Mouse (Mus musculus) CH12.LX (cell line): ENCODE results near the gene Frs2. TPM values are rescaled to one million over a fixed set of nuclear protein-coding genes. Genes with fewer than 3 reads are reported as not detected.

Source experiments
- DNase-seq: peaks from one replicate; pipeline ENCODE4 v3.0.0-alpha.2; 2013; ENCODE audit errors: extremely low read depth
- H3K27ac ChIP-seq: 2 replicates; pipeline ENCODE4 v1.5.1; 2012; ENCODE audit warnings: low read depth, mild to moderate bottlenecking, control low read depth, moderate library complexity; ENCODE audit not compliant: insufficient read depth
- H3K27me3 ChIP-seq: replicated peaks from 2 replicates; pipeline ENCODE3; 2012; ENCODE audit warnings: inconsistent platforms
- H3K36me3 ChIP-seq, 2 experiments: replicated peaks in 1 of 2; 2 replicates each; pipeline versions ENCODE3 to v1.6.1; 2012; ENCODE audit warnings: inconsistent platforms in 1 of 2, low read length in 1 of 2, mild to moderate bottlenecking in 1 of 2, mixed read lengths in 1 of 2, moderate library complexity in 1 of 2; ENCODE audit not compliant: control insufficient read depth in 1 of 2, insufficient read depth in 1 of 2
- H3K4me1 ChIP-seq, 2 experiments: 2 replicates each; pipeline ENCODE4 v1.6.1; 2012; ENCODE audit warnings: inconsistent platforms in 1 of 2, moderate library complexity in 1 of 2; ENCODE audit not compliant: insufficient read depth in 2 of 2, control insufficient read depth in 1 of 2
- H3K4me2 ChIP-seq: 2 replicates; pipeline ENCODE4 v1.6.1; 2012; ENCODE audit warnings: low read depth, mild to moderate bottlenecking, control low read depth; ENCODE audit not compliant: poor library complexity, insufficient read depth, severe bottlenecking
- H3K4me3 ChIP-seq, 3 experiments: fragments of 150-350 bp in 1 of 3; sonication (generic) in 1 of 3; replicated peaks in 1 of 3; 2 replicates each; pipeline versions ENCODE3 to v1.5.1; 2011 to 2012; ENCODE audit warnings: low read depth in 2 of 3, low read length in 2 of 3, mild to moderate bottlenecking in 2 of 3, moderate library complexity in 2 of 3, control low read depth in 1 of 3, improper control_type of control experiment in 1 of 3, inconsistent platforms in 1 of 3, mixed read lengths in 1 of 3; ENCODE audit not compliant: poor library complexity in 1 of 3
- H3K79me2 ChIP-seq: replicated peaks from 2 replicates; pipeline ENCODE4 v1.6.1; 2012; ENCODE audit warnings: mild to moderate bottlenecking, moderate library complexity; ENCODE audit not compliant: control insufficient read depth, poor library complexity, insufficient read depth, severe bottlenecking; ENCODE audit errors: extremely low read depth
- H3K9ac ChIP-seq: 2 replicates; pipeline ENCODE4 v1.6.1; 2012; ENCODE audit warnings: low read depth, mild to moderate bottlenecking, control low read depth, moderate library complexity; ENCODE audit not compliant: insufficient read depth
- H3K9me3 ChIP-seq: replicated peaks from 2 replicates; pipeline ENCODE3; 2012; ENCODE audit warnings: low read length, inconsistent platforms, mixed read lengths
- BHLHE40 ChIP-seq: IDR thresholded peaks from 2 replicates; pipeline ENCODE4 v1.6.1; 2011; ENCODE audit warnings: mild to moderate bottlenecking, low read depth, low read length, improper control_type of control experiment
- E2F4 ChIP-seq: IDR thresholded peaks from 2 replicates; pipeline ENCODE4 v1.6.1; 2011; ENCODE audit warnings: low read depth, low read length, improper control_type of control experiment; ENCODE audit not compliant: insufficient replicate concordance
- ETS1 ChIP-seq: conservative IDR thresholded peaks from 2 replicates; pipeline ENCODE4 v1.6.1; 2012; ENCODE audit warnings: low read depth, mild to moderate bottlenecking, inconsistent platforms, low read length, improper control_type of control experiment, moderate library complexity
- IRF4 ChIP-seq: IDR thresholded peaks from 2 replicates; pipeline ENCODE4 v1.6.1; 2014; ENCODE audit warnings: low read depth, mild to moderate bottlenecking, inconsistent platforms, low read length, improper control_type of control experiment
- JUND ChIP-seq: conservative IDR thresholded peaks from 2 replicates; pipeline ENCODE4 v1.6.1; 2011; ENCODE audit warnings: low read depth, low read length, improper control_type of control experiment
- KAT2A ChIP-seq: IDR thresholded peaks from 2 replicates; pipeline ENCODE4 v1.6.1; 2012; ENCODE audit warnings: low read length, improper control_type of control experiment, inconsistent platforms; ENCODE audit not compliant: insufficient replicate concordance
- MAFK ChIP-seq: IDR thresholded peaks from 2 replicates; pipeline ENCODE4 v1.6.1; 2011; ENCODE audit warnings: low read length, improper control_type of control experiment; ENCODE audit not compliant: insufficient replicate concordance
- MAX ChIP-seq: IDR thresholded peaks from 2 replicates; pipeline ENCODE4 v1.6.1; 2011; ENCODE audit warnings: low read length, improper control_type of control experiment
- MAZ ChIP-seq: IDR thresholded peaks from 2 replicates; pipeline ENCODE4 v1.6.1; 2012; ENCODE audit warnings: low read depth, mild to moderate bottlenecking, inconsistent platforms, low read length, improper control_type of control experiment, moderate library complexity
- MEF2A ChIP-seq: IDR thresholded peaks from 2 replicates; pipeline ENCODE4 v1.6.1; 2014; ENCODE audit warnings: low read depth, mild to moderate bottlenecking, inconsistent platforms, low read length, improper control_type of control experiment, borderline replicate concordance
- MXI1 ChIP-seq: IDR thresholded peaks from 2 replicates; pipeline ENCODE4 v1.6.1; 2011; ENCODE audit warnings: mild to moderate bottlenecking, low read depth, low read length, improper control_type of control experiment
- MYC ChIP-seq: IDR thresholded peaks from 2 replicates; pipeline ENCODE4 v1.6.1; 2011; ENCODE audit warnings: low read depth, mild to moderate bottlenecking, improper control_type of control experiment, low read length
- NELFE ChIP-seq: IDR thresholded peaks from 2 replicates; pipeline ENCODE4 v1.6.1; 2011; ENCODE audit warnings: low read depth, low read length, improper control_type of control experiment
- PAX5 ChIP-seq: IDR thresholded peaks from 2 replicates; pipeline ENCODE4 v1.6.1; 2012; ENCODE audit warnings: low read length, inconsistent platforms, mixed read lengths
- POLR2A ChIP-seq: IDR thresholded peaks from 2 replicates; pipeline ENCODE4 v1.6.1; 2011; ENCODE audit warnings: low read depth, mild to moderate bottlenecking, improper control_type of control experiment, low read length
- RAD21 ChIP-seq: IDR thresholded peaks from 2 replicates; pipeline ENCODE4 v1.6.1; 2011; ENCODE audit warnings: low read depth, mild to moderate bottlenecking, low read length, improper control_type of control experiment, moderate library complexity
- SMC3 ChIP-seq: IDR thresholded peaks from 2 replicates; pipeline ENCODE4 v1.6.1; 2011; ENCODE audit warnings: low read depth, low read length, improper control_type of control experiment
- TBP ChIP-seq: conservative IDR thresholded peaks from 2 replicates; pipeline ENCODE4 v1.6.1; 2011; ENCODE audit warnings: low read depth, low read length, improper control_type of control experiment
- UBTF ChIP-seq: IDR thresholded peaks from 2 replicates; pipeline ENCODE4 v1.6.1; 2012; ENCODE audit warnings: low read depth, mild to moderate bottlenecking, inconsistent platforms, low read length, improper control_type of control experiment, moderate library complexity
- USF1 ChIP-seq: IDR thresholded peaks from 2 replicates; pipeline ENCODE4 v1.6.1; 2014; ENCODE audit warnings: low read depth, mild to moderate bottlenecking, inconsistent platforms, low read length, improper control_type of control experiment
- USF2 ChIP-seq: conservative IDR thresholded peaks from 2 replicates; pipeline ENCODE4 v1.6.1; 2011; ENCODE audit warnings: low read depth, low read length, improper control_type of control experiment
- ZKSCAN1 ChIP-seq: IDR thresholded peaks from 2 replicates; pipeline ENCODE4 v1.6.1; 2012; ENCODE audit warnings: low read depth, inconsistent platforms, low read length, improper control_type of control experiment, borderline replicate concordance
- dilution Hi-C: fragments of 300-500 bp; cut with MboI; formaldehyde crosslinking; loops from 2 replicates; pipeline ENCODE4 v1.14.3; 2020; ENCODE audit warnings: low sequenced_read_pairs; ENCODE audit not compliant: extremely low pct_unique_long_range_greater_than_20kb, extremely low pct_ligation_motif_present
- in situ Hi-C: fragments of 300-500 bp; cut with MboI; formaldehyde crosslinking; loops from 3 replicates; pipeline ENCODE4 v1.14.3; 2019; ENCODE audit warnings: low sequenced_read_pairs, low pct_ligation_motif_present, low pct_unique_long_range_greater_than_20kb, mixed read lengths
- polyA plus RNA-seq: library from polyadenylated mRNA; unstranded; fragments of >175 nt; gene quantifications from 2 replicates; pipeline ENCODE4 v1.2.1, GENCODE M21; 2012; ENCODE audit warnings: low read depth; ENCODE audit not compliant: insufficient read length
- total RNA-seq, 2 experiments: library from RNA; depleted of rRNA; stranded (reverse); fragments of 300-350 nt in 1 of 2; fragments of >200 nt in 1 of 2; gene quantifications; 2 replicates each; pipeline ENCODE4 v1.2.3; 2012 to 2014

The Frs2 gene
- total and polyA plus RNA-seq, 3 experiments: 4.3 to 10.4 (median 5.6) TPM

DNA sequence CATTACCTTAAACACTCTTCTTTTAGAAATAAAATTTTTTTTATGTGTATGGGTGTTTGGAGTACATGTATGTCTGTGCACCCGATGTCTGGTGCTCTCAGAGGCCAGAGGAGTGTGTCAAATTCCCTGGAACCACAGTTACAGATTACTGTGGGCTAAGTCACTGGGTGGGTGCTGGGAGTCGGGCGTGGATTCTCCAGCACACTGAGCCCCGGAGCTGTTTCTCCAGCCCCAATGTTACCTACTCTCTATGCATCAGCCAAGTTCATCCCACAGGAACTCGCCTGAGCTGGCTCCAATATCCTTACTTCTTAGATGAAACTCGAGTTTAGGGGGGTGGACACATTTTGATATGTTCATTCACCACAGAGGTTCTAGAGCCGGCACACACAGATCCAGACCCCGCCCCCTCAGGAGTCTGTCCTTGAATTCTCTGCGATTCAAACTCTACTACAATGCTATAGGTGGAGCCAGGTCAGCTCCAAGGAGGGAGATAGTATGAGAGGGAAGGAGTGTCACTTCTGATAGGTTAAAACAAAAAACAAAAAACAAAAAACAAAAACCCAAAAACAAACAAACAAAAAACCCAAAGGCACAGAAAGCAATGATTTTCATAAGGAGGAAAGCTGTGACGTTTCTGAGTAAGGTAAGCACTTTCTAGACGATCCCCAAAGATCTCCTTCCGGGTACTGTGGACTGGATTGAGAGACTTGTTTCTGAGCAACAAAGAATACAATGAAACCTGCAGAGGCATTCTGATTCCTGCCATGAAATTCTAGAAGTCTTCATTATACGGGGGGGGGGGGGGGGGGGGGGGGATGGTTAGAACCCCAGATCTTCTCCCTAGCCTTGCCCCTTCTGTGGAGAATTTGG lies 25.5 kb upstream of the Frs2 start:
- no peaks in the 10 kb centered on the region for H3K4me1 ChIP-seq
- H3K9ac ChIP-seq: no peak overlapping the region
- no peaks in the 10 kb centered on the region for H3K9me3 ChIP-seq
- no peak overlapping the region for H3K4me3 ChIP-seq
- H3K79me2 ChIP-seq: no peaks in the 10 kb centered on the region
- dilution Hi-C loops (no loop called here), in situ Hi-C loops (no loop called here)
- no peak overlapping the region; the same call in 1 of the 2 replicates for H3K4me2 ChIP-seq
- H3K27ac ChIP-seq: no peak overlapping the region
- no peak for TF ChIP-seq MEF2A
- TF ChIP-seq USF1: no peak
- TF ChIP-seq MXI1: no peak
- no peak for TF ChIP-seq MAZ
- no peak for TF ChIP-seq RAD21
- no peak for TF ChIP-seq USF2
- TF ChIP-seq IRF4: no peak
- TF ChIP-seq KAT2A: no peak
- H3K36me3 ChIP-seq: no peaks in the 10 kb centered on the region
- DNase-seq: no peak
- no peaks in the 10 kb centered on the region for H3K27me3 ChIP-seq

DNA sequence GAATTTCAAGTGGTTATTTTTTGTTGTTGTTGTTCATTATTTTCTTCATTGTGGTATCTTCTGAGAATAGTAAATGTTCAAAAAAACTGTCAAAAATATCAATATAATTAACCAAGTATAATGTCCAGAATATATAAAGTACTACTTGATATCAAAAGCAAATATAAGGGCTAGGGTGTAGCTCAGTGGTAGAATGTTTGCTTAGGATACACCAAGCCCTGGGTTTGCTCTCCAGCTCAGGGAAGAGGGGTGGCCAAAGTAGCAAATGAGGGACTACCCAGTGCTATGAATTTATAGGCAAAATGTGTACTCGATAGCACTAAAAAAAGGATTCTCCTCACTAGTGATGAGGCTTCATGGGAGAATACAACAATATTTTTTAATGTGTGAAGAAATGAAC lies 24.8 kb upstream of the Frs2 start:
- no peaks in the 10 kb centered on the region for H3K9me3 ChIP-seq
- H3K36me3 ChIP-seq: no peaks in the 10 kb centered on the region
- H3K79me2 ChIP-seq: no peaks in the 10 kb centered on the region
- no peak overlapping the region for H3K4me2 ChIP-seq
- dilution Hi-C loops (no loop called here), in situ Hi-C loops (no loop called here)
- no peak for DNase-seq
- TF ChIP-seq ZKSCAN1 (no peak), TBP (no peak), UBTF (no peak), JUND (no peak)
- H3K27me3 ChIP-seq: no peaks in the 10 kb centered on the region
- H3K4me3 ChIP-seq: no peak overlapping the region
- H3K9ac ChIP-seq: no peak overlapping the region
- no peaks in the 10 kb centered on the region for H3K4me1 ChIP-seq
- no peak overlapping the region for H3K27ac ChIP-seq

DNA sequence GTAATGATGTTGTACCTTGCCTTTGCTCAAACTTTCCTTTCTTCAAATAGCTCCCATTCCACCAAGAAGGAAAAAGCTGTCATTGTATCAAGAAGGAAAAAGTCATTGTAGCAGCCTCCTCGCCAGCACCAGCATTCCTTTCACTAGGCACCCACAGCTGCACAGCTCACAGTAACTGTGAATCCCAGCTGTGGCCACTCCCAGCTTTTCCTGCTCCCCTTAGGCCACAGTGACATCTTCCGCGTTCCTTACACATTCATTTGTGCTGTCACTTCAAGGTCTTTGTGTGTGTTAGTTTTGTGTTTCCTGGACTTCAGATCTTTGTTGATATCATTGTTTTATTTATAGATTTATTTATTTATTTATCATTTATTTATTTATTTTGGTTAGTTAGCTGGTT lies 23.7 kb upstream of the Frs2 start:
- Histone ChIP-seq H3K4me1 (peaks cover 0 to 1% of the 10 kb centered on the region in 2 experiments; a peak in 1 of 4 replicates), H3K27ac (no peak overlapping the region), H3K27me3 (no peaks in the 10 kb centered on the region), H3K79me2 (no peaks in the 10 kb centered on the region), H3K36me3 (no peaks in the 10 kb centered on the region), H3K9me3 (no peaks in the 10 kb centered on the region), H3K9ac (no peak overlapping the region), H3K4me3 (no peak overlapping the region), H3K4me2 (no peak overlapping the region)
- no peak for DNase-seq
- no peak for TF ChIP-seq POLR2A
- no peak for TF ChIP-seq E2F4
- no peak for TF ChIP-seq USF2
- no peak for TF ChIP-seq SMC3
- no peak for TF ChIP-seq ETS1
- TF ChIP-seq MAFK: no peak
- TF ChIP-seq NELFE: no peak
- TF ChIP-seq PAX5: no peak
- no peak for TF ChIP-seq JUND
- no peak for TF ChIP-seq MAX
- no peak for TF ChIP-seq IRF4
- TF ChIP-seq BHLHE40: no peak
- no peak for TF ChIP-seq MYC
- dilution Hi-C loops: no loop called here
- in situ Hi-C loops: no loop called here
